Mouse (Mus musculus) granulocyte monocyte progenitor cell, adult 5-6 weeks (primary cell): ENCODE results near the gene Skap2. TPM values are rescaled to one million over a fixed set of nuclear protein-coding genes. Genes with fewer than 3 reads are reported as not detected.

Experiments
- ATAC-seq: replicated peaks from 2 replicates; pipeline ENCODE4 v1.8.0; 2016; ENCODE audit warnings: mild to moderate bottlenecking, moderate TSS enrichment, inconsistent platforms; ENCODE audit not compliant: poor library complexity, severe bottlenecking
- total RNA-seq, 2 experiments: library from RNA; stranded (forward) in 1 of 2; stranded (reverse) in 1 of 2; fragments of 200-712, 200-1000 nt in 1 of 2; fragments of >200 nt in 1 of 2; fragmentation: Nextera tagmentation in 1 of 2; gene quantifications; 2 replicates each; pipeline ENCODE4 v1.2.3; 2014 to 2017

Gene Skap2
- total RNA-seq, 2 experiments from 2014 or later, result 83.9 to 204 TPM

DNA sequence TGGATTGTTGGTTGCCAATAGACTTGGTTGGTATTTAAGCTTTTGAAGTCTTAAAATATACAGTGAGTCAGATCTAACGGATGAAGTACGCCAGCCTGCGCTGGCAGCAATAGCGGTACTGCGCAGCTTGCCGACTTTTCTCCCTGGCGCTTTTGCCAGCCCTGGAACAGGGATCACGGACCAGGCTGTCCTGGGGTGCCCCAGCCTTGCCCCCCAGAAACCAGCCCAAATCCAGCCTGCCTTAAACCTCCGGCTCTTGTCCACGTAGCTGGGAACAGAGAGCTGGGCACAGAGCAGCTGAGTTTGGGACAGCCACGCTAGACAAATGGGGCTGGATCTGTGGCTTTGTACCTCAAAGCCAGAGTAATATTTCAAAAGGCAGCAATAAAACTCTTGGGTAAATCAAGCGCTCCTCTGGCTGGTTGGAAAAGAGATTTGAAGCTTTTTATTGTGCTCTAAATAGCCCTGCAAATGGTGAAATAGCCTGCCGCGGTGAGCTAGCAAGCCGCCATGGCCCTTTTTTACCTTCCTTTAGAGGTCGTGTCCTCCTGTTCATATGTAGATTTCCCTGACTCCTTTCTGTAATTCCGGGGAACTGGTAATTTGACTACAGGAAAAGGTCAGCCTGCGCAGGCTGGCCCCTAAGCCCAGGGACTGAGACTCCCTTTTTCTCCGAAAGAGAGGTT is 6.2 kb downstream of the Skap2 start:
- ATAC-seq, result no peak

DNA sequence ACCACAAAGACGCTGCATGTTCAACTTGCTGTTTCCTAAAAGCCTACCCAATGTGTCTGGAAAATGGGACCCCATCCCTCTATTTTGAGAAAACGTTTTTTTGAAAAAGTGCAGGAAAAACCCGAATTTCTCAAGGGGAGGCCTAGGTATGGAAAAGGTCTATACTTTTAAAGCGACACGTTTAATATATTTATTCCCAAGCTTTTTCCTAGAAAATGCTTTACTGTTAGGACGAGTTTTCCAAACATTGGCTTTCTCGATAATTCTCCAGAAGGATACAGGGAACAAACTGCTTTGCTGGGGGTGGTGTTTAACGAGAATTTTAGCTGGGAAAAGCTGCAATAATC is 6.8 kb downstream of the Skap2 start:
- no peak for ATAC-seq

DNA sequence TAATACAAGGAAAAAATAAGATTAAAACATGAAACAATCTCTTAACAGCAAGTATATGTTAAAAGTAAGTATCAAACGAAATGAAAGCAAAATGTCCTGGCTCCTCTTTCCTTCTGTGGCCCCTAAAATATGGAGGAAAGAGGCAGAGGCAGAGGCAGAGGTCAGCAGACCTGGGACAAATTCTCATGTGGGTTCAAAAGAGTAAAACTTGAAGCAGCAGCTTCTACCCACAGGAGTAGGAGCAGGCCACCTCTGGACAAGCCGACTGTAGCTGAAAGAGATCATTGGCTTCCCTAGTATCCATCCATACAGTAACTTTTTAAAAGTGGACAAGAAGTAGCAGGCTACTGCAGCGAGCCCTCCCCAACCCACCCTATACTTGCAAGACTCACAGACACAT is 7.4 kb downstream of the Skap2 start:
- no peak for ATAC-seq

DNA sequence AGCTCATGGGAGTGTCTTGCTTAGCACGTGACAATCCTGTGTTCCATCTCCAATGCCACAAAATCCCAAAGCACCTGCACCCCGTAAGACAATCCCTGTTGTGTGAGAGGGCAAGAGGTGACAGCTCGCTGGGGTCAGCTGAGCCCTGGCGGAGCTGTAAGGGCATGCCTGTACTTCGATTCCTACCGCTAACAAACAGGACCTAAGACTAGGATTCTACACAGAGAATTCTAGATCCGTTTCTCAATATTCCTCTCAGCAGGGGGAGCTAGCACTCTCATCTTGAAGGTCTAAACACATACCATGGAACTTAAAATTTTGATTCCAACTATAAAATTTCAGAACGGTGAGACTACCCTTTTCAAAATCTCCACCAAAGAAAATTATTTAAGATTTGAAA is 9.7 kb downstream of the Skap2 start:
- no peak for ATAC-seq

DNA sequence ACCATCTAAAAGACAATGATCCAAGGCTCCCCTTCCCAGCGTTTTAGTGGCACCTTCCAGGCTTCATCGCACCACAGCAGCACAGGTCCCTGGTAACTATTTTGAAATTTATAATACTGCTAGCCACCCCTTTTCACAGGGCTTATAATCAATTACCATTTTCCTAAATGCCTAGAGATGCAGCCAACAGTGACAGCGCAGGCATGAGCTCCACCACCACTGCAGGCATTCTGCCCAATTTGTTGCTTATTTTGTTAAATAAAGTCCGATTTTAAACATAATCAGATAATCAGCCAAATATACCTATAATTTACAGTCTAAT is 13.2 kb downstream of the Skap2 start:
- ATAC-seq, result no peak

DNA sequence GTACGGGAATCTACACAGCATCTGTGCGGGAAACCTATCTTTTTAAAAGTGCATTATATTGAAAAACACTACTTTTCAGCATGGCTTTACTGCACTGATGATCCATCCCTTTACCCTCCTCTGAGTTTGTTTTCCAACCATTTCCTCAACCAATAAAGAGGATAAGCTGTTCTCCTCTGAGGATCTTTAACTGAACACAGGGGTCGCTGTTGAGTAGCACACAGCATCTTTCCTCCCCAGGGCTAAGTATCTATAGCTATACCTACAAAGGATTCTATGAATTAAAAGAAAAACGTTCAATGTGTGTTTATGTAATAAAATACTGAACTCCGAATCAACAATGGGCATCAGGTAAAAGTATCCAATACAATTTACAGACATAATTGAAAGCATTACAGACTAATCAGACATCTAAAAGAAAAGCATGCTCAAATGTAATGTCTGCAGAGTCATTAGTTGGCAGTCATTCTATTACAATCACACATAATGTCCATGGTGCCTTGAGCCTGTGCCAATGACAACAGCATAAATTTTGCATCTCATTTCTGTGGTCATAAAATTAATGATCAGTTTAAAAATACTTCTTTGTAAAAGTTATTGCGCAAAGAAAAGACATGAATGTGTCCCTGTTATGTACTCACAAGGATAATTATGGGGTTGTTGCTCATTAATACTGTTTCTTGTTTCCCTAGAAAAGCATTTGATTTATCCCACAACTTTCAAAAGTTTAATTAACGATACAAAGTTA is 13.8 kb downstream of the Skap2 start:
- ATAC-seq, result no peak

DNA sequence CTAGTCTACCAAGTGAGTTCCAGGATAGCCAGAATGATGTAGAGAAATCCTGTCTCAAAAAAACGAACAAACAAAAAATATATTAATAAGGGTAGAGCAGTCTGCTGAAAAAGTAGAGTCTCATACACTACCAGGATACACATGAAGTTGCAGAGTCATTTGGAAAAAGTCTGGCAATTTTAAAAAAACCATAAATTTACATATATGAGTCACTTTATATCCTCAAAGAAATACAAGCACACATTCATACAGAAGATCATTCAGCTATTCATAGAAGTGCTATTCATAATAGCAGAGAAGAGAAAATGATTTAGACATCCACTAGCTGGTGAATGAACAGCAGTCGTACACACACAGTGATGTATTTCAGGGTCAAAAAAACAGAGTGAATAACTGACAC is 24.4 kb downstream of the Skap2 start:
- no peak for ATAC-seq

DNA sequence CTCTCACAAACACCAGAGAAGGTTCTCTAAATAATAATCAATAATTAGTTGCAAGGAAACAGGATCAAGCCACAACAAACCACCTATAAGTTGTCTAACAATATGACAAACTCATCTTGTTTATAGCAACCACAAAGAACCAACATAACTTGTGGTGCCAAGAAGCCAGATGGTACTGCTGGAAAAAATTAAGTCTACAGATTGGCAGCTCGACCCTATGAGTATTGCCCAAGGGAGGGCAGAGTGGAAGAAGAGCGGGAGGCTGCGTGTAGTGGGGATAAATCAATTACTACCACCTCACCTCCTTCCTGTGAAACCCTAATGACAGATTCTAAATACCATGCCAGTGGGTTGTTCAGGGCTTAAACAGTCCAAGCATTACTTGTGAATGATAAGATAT is 34.7 kb downstream of the Skap2 start:
- ATAC-seq, result no peak

DNA sequence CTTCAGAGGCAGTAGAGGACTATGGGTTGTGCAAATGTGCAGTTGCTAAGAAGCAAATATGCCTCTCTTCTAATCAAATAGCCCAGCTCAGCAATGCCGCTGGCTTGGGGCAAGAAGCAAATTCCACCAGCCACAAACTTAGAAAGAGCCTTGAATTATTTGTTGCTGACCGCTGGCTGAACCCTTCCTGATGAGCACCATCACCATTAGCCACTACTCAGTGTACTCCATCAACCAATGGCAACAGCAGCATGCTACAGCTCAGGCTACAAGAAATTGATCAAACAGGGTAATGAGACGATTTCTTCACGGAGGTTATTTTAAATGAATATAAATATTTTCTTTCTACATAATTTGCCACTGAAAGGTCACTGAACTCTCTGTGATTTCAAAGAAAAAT is 36.6 kb downstream of the Skap2 start:
- ATAC-seq, result no peak

DNA sequence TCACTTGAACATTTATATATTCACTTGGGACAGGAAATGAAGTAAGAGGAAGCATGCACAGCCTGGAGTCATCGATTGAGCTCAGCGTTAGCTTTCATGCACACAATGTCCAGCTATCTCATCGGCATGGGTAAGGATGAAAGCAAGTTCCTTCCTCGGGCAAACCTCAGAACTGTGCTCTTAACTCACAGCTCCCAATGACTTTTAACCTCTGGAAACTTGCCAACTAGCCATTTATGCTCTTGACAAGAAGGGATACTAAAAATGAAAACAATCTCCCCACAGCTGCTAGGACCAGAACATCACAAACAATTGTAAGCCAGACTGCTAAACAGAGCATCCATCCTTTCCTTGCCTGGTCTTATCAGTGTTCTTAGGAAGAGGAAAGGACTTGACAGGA is 53.4 kb downstream of the Skap2 start:
- ATAC-seq, result no peak

DNA sequence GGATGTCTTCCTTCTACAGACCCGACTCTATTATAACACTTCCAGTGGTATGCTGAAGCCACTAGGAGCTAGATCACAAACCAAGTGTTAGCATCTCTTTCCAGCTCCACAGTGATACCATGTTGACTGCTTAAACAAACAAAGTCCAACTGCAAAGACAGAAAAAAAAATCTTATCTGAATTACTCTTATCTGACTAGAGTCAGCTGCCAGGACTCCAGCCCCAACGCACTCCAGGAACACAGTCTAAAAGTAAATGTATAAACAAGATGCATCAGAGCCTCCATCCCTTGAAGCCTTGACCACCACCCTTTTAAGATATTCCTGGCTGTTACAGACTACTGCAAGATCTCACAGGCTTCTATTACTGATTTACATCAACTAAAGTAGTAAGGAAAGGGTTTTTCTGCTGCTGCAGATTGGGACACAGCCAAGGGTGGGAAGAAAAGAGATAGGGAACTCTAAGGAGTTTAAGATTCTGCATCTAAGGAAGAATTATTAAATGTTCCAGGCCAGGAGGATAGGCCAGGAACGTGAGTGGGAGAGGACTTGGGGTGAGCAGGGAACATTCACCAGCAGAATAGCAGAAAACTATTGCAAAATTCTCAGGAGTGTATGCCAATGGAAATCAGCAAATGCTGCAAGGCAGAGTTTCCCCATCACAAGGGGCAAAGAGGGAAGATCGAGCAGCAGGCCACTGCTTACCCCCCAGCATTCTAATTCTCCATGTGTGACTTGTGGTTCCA is 56.1 kb downstream of the Skap2 start:
- no peak for ATAC-seq

DNA sequence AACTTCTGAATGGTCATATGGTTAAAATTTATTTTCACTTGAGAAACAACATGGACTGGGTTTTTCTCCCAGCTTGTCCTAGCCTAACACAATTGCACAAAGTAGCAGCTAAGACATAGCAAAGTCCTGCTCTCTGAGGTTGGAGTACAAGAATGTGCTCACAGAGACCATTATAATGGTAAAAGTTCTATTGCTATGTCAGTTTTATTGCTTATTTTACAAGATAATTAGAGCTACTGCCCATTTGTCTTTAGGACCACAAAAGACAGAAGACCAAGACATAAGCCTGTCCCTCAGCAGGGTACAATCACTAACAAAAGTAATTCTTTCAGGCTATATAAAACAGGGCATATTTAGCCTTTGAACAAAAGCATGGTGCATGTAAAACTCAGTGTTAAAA is 64.7 kb downstream of the Skap2 start:
- ATAC-seq, result no peak

DNA sequence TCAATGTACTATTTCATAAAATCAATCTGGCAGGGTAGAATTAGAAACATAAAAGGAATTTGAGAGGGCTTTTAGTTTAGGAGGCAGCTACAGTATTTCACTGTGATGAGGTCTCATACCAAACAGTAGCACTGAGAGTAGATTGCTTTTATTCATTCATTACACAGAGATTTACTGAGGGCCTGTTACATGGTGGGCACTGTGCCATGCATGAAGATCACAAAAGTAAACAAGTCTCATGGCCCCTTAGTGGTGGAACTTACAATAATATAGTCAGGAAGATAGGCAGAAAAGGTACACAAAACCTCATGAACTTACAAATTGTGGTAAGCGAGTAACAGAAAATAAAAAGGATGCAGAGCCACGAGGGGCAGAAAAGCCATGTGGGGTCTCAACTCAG is 67.4 kb downstream of the Skap2 start:
- ATAC-seq, result no peak

DNA sequence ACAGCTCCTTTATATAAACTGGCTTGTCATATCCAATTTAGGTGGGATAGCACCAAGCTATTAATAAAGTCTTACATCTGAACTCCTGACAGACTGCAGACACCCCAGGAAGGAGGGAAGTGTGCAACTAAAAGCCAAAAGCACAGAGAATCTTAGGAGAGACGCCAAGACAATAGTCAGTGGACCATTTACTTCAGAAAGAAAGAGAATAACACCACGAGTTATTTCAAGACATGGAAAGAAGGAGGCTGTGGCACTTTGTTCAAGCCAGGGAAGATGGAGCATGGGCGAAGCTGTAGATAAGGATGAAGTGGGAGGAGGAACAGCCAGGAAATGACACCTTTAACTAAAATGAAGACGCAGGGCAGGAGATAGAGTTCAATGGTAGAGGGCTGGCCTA is 78.4 kb downstream of the Skap2 start:
- ATAC-seq, result no peak

DNA sequence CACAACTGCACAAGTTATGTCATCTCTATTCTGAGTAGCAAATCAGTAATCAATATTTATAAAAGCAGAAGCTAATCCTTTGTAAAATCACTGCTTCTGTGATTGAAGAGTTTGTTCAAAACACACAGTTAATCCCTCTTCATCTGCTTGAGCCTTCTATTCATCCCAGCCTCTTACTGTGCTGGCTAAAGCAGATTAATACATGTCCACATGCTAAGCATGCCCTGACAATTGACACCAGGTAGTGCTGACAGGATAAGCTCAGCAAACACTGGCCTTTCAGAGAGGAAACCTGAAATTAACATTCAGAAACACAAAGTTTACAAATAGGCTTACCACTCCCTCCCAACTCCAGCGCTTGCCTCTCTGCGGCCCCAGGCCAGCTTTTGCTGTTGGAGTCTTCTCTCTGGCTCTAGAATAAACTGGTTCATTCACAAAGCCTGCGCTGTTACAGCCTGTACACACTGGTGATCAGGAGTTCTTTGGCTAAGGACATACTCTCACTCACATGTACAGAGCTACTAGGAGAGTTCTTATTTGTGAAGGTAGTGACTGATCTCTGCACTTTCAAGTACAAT is 79.2 kb downstream of the Skap2 start:
- ATAC-seq, result no peak

DNA sequence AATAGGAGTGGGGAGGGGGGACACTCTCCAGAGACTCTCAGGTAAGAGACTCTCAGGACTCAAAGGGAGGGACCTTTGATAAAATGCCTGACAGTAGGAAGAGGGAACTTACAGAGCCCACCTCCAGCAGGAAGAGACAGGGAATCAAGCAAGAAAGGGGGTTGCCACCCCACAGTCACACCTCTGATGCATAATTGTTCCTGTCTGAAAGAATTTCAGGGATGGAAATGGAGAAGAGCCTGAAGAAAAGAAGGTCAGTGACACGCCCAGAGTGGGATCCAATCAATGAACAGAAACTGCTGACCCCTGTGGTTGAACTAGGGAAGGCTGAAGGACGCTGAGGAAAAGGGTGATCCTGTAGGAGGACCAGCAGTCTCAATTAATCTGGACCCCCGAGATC is 85.2 kb downstream of the Skap2 start:
- no peak for ATAC-seq

DNA sequence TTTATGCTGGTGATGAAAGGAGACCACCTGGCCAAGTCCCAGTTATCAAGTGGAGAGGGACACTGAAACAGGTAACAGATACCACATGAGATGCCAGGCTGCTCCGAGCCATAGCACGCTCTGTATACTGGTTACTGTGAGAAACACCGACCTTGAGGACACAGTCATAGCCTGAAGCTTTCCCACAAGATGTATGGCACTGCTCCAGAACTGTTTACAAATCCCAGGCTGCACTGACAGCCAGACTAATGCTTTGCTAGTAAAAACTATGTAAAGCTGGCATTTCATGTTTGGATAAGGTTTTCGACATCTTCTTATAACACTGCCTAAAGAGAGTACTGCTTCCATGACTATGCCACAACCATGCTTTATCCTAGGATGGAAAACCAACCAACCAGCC is 90.5 kb downstream of the Skap2 start:
- no peak for ATAC-seq

DNA sequence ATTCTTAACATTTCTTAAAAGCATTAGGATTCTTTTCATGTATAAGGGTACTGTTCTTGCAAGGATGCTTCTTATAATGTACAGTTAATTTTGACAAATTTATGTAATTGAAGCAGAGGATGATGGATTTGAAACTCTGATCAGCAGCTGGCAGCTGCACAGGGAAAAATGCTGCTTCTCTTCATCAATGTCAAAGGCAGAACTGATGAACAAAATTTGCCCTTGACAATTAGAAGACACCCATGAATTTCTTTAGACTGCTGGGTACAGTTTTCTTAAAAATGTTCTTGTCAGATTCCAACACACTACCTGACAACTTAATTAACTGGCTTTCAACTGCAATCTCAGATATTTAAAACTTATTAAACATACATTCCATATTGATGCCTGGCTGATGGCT is 103.9 kb downstream of the Skap2 start:
- no peak for ATAC-seq

DNA sequence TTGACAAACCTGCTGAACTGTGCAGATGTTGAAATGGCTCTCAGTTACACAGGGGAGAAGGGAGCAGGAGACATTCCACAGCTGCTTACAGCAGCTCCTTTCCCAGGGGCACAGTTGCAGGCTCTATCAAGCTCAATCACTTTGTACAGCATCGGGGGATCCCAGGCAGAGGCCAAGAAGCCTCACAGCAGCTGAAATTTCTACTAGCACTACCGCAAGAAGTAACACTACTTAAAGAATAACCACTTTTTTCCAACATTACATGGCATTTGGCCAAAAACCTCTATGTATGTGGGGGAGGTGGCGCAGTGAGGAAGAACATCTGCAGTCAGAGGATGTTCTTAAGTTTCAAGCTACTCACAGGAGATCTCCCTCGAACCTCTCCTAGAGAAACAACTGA is 106.7 kb downstream of the Skap2 start:
- no peak for ATAC-seq

DNA sequence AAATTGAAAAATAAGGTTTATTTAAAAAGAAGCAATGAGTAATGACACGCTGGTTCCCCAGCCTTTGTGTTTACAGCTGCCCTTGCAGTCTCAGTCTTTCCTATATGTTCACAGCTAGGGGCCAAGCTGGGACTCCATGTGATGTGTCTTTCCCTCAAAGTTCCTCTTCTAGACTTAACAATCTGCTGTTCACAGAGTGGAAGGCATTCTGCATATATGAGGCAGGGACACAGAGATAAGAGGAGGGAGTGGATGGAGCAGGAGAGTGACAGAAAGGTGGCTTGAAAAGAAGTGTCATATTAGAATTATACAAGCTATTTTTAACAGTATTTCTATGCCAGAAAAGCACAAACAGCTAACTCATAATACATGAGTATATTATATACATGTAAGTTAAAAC is 110.8 kb downstream of the Skap2 start:
- ATAC-seq, result no peak

DNA sequence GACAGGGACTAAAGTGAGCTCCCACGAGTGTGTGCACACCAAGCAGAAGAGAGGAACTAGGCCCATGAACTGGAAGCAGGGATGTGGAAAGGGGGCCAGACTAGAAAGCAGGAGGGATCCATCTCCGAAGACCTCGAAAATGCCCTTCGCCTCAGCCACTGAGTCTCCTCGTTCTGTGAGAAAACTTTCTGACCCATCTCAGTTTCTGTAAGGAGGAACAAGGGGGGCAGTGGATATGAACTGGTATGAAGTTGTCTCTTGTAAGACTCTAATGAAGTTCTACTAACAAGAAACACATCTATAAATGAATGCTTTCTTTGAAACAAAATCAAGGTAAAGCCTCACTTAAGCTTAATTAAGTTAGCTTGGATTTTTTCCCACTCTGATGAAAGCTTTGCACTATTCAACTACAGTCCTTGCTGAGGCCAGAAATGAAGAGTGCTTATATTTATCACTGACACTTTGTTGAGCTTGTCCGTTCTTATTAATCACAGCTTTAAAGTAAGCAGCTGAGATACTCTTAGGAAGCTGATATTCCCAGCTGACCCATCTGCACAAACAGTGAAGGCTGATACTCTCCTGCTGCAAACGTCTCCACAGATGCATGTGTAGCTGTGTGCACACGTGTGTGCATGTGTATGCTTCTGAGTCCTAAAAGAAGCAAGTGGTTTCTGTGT is 113.9 kb downstream of the Skap2 start:
- ATAC-seq, result no peak
